18 mouse cellular contexts compared by ENCODE assay signal in the genomic region with DNA sequence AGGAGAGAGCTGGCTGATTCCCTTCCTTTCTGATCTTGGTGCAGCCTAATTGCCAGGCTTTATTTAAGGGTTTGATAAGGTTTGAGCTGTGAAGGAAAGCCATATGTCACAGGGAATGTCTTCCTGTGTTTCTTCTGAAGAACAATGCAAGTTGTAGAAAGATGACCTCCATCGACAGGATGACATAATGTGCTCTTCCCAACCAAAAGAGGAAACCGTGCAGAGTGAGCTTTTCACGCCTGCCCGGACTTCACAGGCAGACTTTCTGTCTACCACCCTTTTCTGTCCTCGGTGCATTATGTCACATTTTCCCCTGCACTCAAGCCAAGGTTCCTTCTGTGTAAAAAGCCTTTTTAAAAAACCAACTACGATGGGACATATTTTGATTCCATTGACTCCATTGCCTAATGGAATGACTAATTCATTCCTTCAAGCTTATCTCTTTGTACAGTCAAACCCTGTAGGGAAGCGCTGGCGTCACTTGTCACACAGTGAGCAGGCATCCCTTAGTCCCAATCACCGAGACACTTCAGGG. TPM values are rescaled to one million over a fixed set of nuclear protein-coding genes. Genes with fewer than 3 reads are reported as not detected.
DNase-seq lines count a peak whose midpoint lies in the region; ATAC-seq and TF ChIP-seq lines count a peak whose summit lies in the region.
"Had no signal": no experiment of that assay in that cellular context is flagged by ENCODE, and none has a peak within 500 bp of the region (broad histone marks: within the 10 kb centered on the region; RNA-seq: fewer than 3 reads in every experiment).

No protein-coding gene starts in this region.

- intact Hi-C loops in heart, postnatal 36 days (cut with DNase I): no loop called here

- 0 out of 2 replicates have a peak, but pooled peaks cover 2% of the 10 kb centered on the region for H3K9me3 ChIP-seq in heart, embryonic 14.5 days (ENCODE audit: control insufficient read depth, low read length)
- H3K9me3 ChIP-seq: hindbrain, embryonic 12.5 days; intestine, embryonic 15.5 days had no signal

- H3K36me3 ChIP-seq in heart, embryonic 14.5 days (ENCODE audit: control insufficient read depth, insufficient read depth, low read length): no peaks in the 10 kb centered on the region
- no peaks in the 10 kb centered on the region for H3K36me3 ChIP-seq in thymus, adult 2 months (ENCODE audit: control insufficient read depth, insufficient read depth, low read length)
- H3K36me3 ChIP-seq: hindbrain, embryonic 12.5 days; intestine, embryonic 15.5 days had no signal

- 8% methylated on average over 9 of the region's 9 CpGs for WGBS in heart, embryonic 14.5 days
- WGBS in thymus, adult 2 months: 20% methylated on average over 9 of the region's 9 CpGs

- no peak for TF ChIP-seq CTCF in thymus, adult 2 months (IDR thresholded peaks at IDR 0.05; ENCODE audit: borderline replicate concordance, control insufficient read depth, extremely low read depth, insufficient read depth, low read length, poor library complexity)

- H3K4me3 ChIP-seq in heart, embryonic 14.5 days (ENCODE audit: control insufficient read depth in 1 of 2, insufficient read depth in 1 of 2, low read depth in 1 of 2, low read length in 2 of 2): 0 out of 4 replicates have a peak overlapping the region, but pooled peaks of 1 of the 2 experiments have one; percentile 1
- no peak overlapping the region for H3K4me3 ChIP-seq in thymus, adult 2 months (ENCODE audit: control insufficient read depth, insufficient read depth, low read length)
- H3K4me3 ChIP-seq: hindbrain, embryonic 12.5 days; intestine, embryonic 15.5 days had no signal

- H3K9ac ChIP-seq in heart, embryonic 14.5 days (ENCODE audit: low read length): peak overlapping the region; percentile 35; the same call in 1 of the 2 replicates
- H3K9ac ChIP-seq: hindbrain, embryonic 12.5 days; intestine, embryonic 15.5 days had no signal

- H3K27me3 ChIP-seq in heart, embryonic 14.5 days (ENCODE audit: control insufficient read depth, insufficient read depth, low read length): no peaks in the 10 kb centered on the region
- H3K27me3 ChIP-seq in thymus, adult 2 months (ENCODE audit: control insufficient read depth, insufficient read depth, low read length): no peaks in the 10 kb centered on the region
- H3K27me3 ChIP-seq: hindbrain, embryonic 12.5 days; intestine, embryonic 15.5 days had no signal

- peak overlapping the region; percentile 45 for H3K4me2 ChIP-seq in heart, embryonic 14.5 days (ENCODE audit: low read length)
- H3K4me2 ChIP-seq: hindbrain, embryonic 12.5 days; intestine, embryonic 15.5 days had no signal

- ATAC-seq in heart, embryonic 14.5 days (ENCODE audit: insufficient number of reproducible peaks, insufficient read depth, low FRiP score, low read depth): peak; percentile 85
- ATAC-seq: intestine, embryonic 15.5 days had no signal

- no peak for TF ChIP-seq POLR2A in thymus, adult 2 months (IDR thresholded peaks at IDR 0.05; ENCODE audit: control insufficient read depth, extremely low read depth, insufficient read depth, low read length, poor library complexity)

- H3K4me1 ChIP-seq in heart, embryonic 14.5 days (ENCODE audit: control insufficient read depth in 2 of 2, insufficient read depth in 2 of 2, low read length in 2 of 2): peaks cover 3 to 24% of the 10 kb centered on the region in 2 experiments
- no peaks in the 10 kb centered on the region for H3K4me1 ChIP-seq in thymus, adult 2 months (replicated peaks; ENCODE audit: control insufficient read depth, insufficient read depth, low read length)
- H3K4me1 ChIP-seq: hindbrain, embryonic 12.5 days had no signal

- peak; percentile 89 for DNase-seq in heart, adult 11 months
- no peak for DNase-seq in heart, postnatal 36 days
- peak; percentile 67 for DNase-seq in lung, postnatal 10 days
- no peak for DNase-seq in lung, postnatal 25 days (ENCODE audit: low spot score)
- no peak for DNase-seq in left cerebral cortex, adult 18-20 months (ENCODE audit: low spot score in 2 of 2)
- no peak for DNase-seq in thymus, adult 2 months
- DNase-seq in spleen, adult 18-20 months: no peak
- DNase-seq: adrenal gland, postnatal 10 days; cerebellum, adult 9-11 months; embryo, embryonic 11 days; gastrocnemius, postnatal 14 days; kidney, postnatal 14 days; layer of hippocampus, adult 9-11 months; midbrain, embryonic 14.5 days had no signal

- H3K27ac ChIP-seq in heart, embryonic 14.5 days (replicated peaks in 1 of 2; ENCODE audit: control insufficient read depth in 1 of 2, insufficient read depth in 1 of 2, low read depth in 2 of 2, low read length in 2 of 2): peak overlapping the region; percentile 61 to 75
- H3K27ac ChIP-seq in thymus, adult 2 months (ENCODE audit: control insufficient read depth, insufficient read depth, low read length): no peak overlapping the region
- H3K27ac ChIP-seq: hindbrain, embryonic 12.5 days; intestine, embryonic 15.5 days; macrophage had no signal

RNA-seq across cellular contexts. Expression of gene Chn1, which starts 7.3 kb away (rescaled TPM):
- total RNA-seq in heart, postnatal 36 days (2021): 10 to 100 TPM; 33.2 to 33.8 TPM
- 30.4 and 36.7 TPM in 2 replicates for polyA plus RNA-seq in heart, embryonic 14.5 days (2014; fragmentation: Nextera tagmentation; extraction: Ambion mirVana)
- 1,000 to 10,000 TPM; 1,527 to 1,662 TPM for total RNA-seq in left cerebral cortex, adult 18-20 months (2021)
- polyA plus RNA-seq in thymus, adult 2 months (2012; rRNA removed): 1.7 and 3.1 TPM in 2 replicates
- polyA plus RNA-seq: macrophage had no signal

Comparison
In these comparisons a context has a peak if more than half of its experiments do, and no peak if none do; other contexts are left out.
1. DNase-seq: peak in heart, adult 11 months (single experiment) and lung, postnatal 10 days (single experiment); none in heart, postnatal 36 days (0 of 2), lung, postnatal 25 days (single experiment), left cerebral cortex, adult 18-20 months (0 of 2), thymus, adult 2 months (single experiment) and spleen, adult 18-20 months (0 of 2).
2. RNA of gene Chn1, which starts 7.3 kb away (total RNA-seq): 1,527 to 1,662 TPM in left cerebral cortex, adult 18-20 months; 33.2 to 33.8 TPM in heart, postnatal 36 days; every median in the first group is over 10 times any median in the second.